Mouse (Mus musculus) neural tube, embryonic 11.5 days (tissue): ENCODE measurements at regions not wholly inside any gene's neighbourhood (a gene's known extent, or its start where the extent isn't known, plus 50 kb on each side); places are given as distances from the start of the nearest gene placed in this dataset.

Source experiments
- ATAC-seq: fragments of 200-750 bp; cut with Nextera tagmentation; 2 replicates; pipeline ENCODE4 v1.8.0; 2017; ENCODE audit warnings: moderate number of reproducible peaks, mild to moderate bottlenecking, moderate TSS enrichment, moderate library complexity; ENCODE audit not compliant: insufficient read depth, low FRiP score, low TSS enrichment
- DNase-seq: peaks from one replicate; pipeline ENCODE4 v3.0.0-alpha.2; 2015; ENCODE audit warnings: low spot score
- H3K27ac ChIP-seq: fragments of 300-500 bp; sonication (generic); 2 replicates; pipeline ENCODE4 v1.5.1; 2014; ENCODE audit warnings: low read depth, mild to moderate bottlenecking, low read length
- H3K27me3 ChIP-seq: fragments of 300-500 bp; sonication (generic); 2 replicates; pipeline ENCODE4 v1.6.1; 2014; ENCODE audit warnings: mild to moderate bottlenecking, low read length, mixed read lengths; ENCODE audit not compliant: control insufficient read depth, insufficient read depth
- H3K36me3 ChIP-seq: fragments of 300-500 bp; sonication (generic); 2 replicates; pipeline ENCODE4 v1.6.1; 2014; ENCODE audit warnings: mild to moderate bottlenecking, low read length, moderate library complexity, mixed read lengths; ENCODE audit not compliant: control insufficient read depth, insufficient read depth
- H3K4me1 ChIP-seq: fragments of 300-500 bp; sonication (generic); 2 replicates; pipeline ENCODE4 v1.6.1; 2014; ENCODE audit warnings: low read length, mixed read lengths; ENCODE audit not compliant: control insufficient read depth, insufficient read depth
- H3K4me2 ChIP-seq: fragments of 300-500 bp; sonication (generic); 2 replicates; pipeline ENCODE4 v1.6.1; 2014; ENCODE audit warnings: low read depth, mild to moderate bottlenecking, moderate library complexity
- H3K4me3 ChIP-seq: fragments of 300-500 bp; sonication (generic); 2 replicates; pipeline ENCODE4 v1.5.1; 2014; ENCODE audit warnings: low read depth, low read length
- H3K9ac ChIP-seq: fragments of 300-500 bp; sonication (generic); 2 replicates; pipeline ENCODE4 v1.6.1; 2014; ENCODE audit warnings: mild to moderate bottlenecking, low read length
- H3K9me3 ChIP-seq: fragments of 300-500 bp; sonication (generic); 2 replicates; pipeline ENCODE4 v1.6.1; 2016; ENCODE audit warnings: low read length; ENCODE audit not compliant: control insufficient read depth
- WGBS: fragments of 180-500 bp; shearing (Covaris S2); extraction: QIAGEN DNeasy Blood & Tissue Kit; methylation state at CpG from one replicate; pipeline ENCODE4 v1.1.7; 2014; 5-methylcytosine and 5-hydroxymethylcytosine counted together

DNA sequence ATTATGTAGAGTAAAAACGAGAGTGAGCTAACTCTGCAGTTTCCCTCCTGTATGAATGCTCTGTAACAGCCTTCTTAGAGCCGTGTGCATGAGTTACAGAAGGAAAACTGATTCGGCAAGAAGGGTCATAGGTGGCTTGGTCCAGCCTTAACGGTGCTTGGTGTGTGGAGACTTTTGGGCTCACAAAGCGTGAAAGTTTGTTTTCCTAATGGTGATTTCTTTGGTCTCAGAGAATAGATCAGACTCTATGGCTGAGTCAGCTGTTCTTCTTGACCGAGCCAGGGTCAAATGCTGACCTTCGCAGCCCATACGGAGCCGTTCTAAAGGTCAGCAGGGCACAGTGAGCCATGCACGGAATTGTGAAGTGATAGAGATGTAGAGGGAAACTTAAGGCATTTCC is 294.1 kb upstream of the Mon1b start:
- DNase-seq: no peak
- Histone ChIP-seq H3K4me3 (no peak overlapping the region), H3K9me3 (no peaks in the 10 kb centered on the region), H3K27me3 (no peaks in the 10 kb centered on the region), H3K9ac (no peak overlapping the region), H3K4me1 (no peaks in the 10 kb centered on the region), H3K27ac (no peak overlapping the region), H3K36me3 (no peaks in the 10 kb centered on the region), H3K4me2 (no peak overlapping the region)
- no peak for ATAC-seq
- WGBS: 41% methylated on average over 10 of the region's 10 CpGs

- DNase-seq: no peak
- Histone ChIP-seq H3K36me3 (no peaks in the 10 kb centered on the region), H3K27me3 (no peaks in the 10 kb centered on the region), H3K4me3 (no peak overlapping the region), H3K9ac (no peak overlapping the region), H3K4me1 (no peaks in the 10 kb centered on the region), H3K4me2 (no peak overlapping the region), H3K9me3 (no peaks in the 10 kb centered on the region), H3K27ac (no peak overlapping the region)
- WGBS: 58% methylated on average over 7 of the region's 7 CpGs
- ATAC-seq: no peak
Measured at GRCm38 (mm10) chr8:113361900-113362299, 273.5 kb upstream of the Mon1b start.

- Histone ChIP-seq H3K9me3 (no peaks in the 10 kb centered on the region), H3K4me1 (no peaks in the 10 kb centered on the region), H3K36me3 (no peaks in the 10 kb centered on the region), H3K4me2 (no peak overlapping the region), H3K4me3 (no peak overlapping the region), H3K9ac (no peak overlapping the region), H3K27ac (no peak overlapping the region), H3K27me3 (no peaks in the 10 kb centered on the region)
- DNase-seq: no peak
- ATAC-seq: no peak
- 87% methylated on average over 6 of the region's 13 CpGs for WGBS
Measured at GRCm38 (mm10) chr8:113364181-113364580, 271.2 kb upstream of the Mon1b start.

- no peak for DNase-seq
- no peak overlapping the region for H3K27ac ChIP-seq
- ATAC-seq: no peak
Measured at GRCm38 (mm10) chr8:113383517-113383916, 251.9 kb upstream of the Mon1b start.

DNA sequence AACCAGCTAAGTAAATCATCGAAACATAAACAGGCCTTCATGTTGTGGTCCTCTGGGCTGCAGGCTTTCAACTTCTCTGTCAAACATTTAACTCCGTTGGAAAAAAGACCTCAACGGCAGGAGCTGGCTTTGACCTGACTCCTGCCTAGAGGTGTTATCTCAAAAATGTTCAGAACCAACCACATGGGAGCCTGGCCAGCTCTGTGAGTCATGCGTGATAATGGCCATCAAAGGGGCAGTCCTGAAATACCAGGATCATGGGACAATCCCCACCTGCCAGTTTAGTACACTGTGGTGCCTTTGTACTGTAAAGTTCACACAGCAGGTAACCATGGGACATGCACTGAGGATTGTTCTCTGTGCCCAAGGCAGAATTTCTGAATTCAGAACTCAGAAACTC is 251.4 kb upstream of the Mon1b start:
- H3K36me3 ChIP-seq: no peaks in the 10 kb centered on the region
- H3K4me3 ChIP-seq: no peak overlapping the region
- H3K4me1 ChIP-seq: no peaks in the 10 kb centered on the region
- no peaks in the 10 kb centered on the region for H3K27me3 ChIP-seq
- 73% methylated on average over 4 of the region's 4 CpGs for WGBS
- no peak overlapping the region for H3K27ac ChIP-seq
- no peaks in the 10 kb centered on the region for H3K9me3 ChIP-seq
- H3K4me2 ChIP-seq: no peak overlapping the region
- no peak overlapping the region for H3K9ac ChIP-seq
- ATAC-seq (no peak), DNase-seq (no peak)

More at GRCm38 (mm10) chr8:113383517-113383916, 251.9 kb upstream of the Mon1b start:
- H3K4me2 ChIP-seq: no peak overlapping the region
- no peak overlapping the region for H3K4me3 ChIP-seq
- H3K36me3 ChIP-seq: no peaks in the 10 kb centered on the region
- no peaks in the 10 kb centered on the region for H3K4me1 ChIP-seq
- 51% methylated on average over 3 of the region's 3 CpGs for WGBS
- H3K9ac ChIP-seq: no peak overlapping the region
- H3K27me3 ChIP-seq: no peaks in the 10 kb centered on the region
- H3K9me3 ChIP-seq: no peaks in the 10 kb centered on the region

- Histone ChIP-seq H3K27me3 (no peaks in the 10 kb centered on the region), H3K4me3 (no peak overlapping the region), H3K36me3 (no peaks in the 10 kb centered on the region), H3K4me1 (no peaks in the 10 kb centered on the region), H3K9ac (no peak overlapping the region), H3K27ac (no peak overlapping the region), H3K9me3 (no peaks in the 10 kb centered on the region), H3K4me2 (no peak overlapping the region)
- 62% methylated on average over 2 of the region's 2 CpGs for WGBS
- ATAC-seq (no peak), DNase-seq (no peak)
Measured at GRCm38 (mm10) chr8:113389504-113389903, 245.9 kb upstream of the Mon1b start.

DNA sequence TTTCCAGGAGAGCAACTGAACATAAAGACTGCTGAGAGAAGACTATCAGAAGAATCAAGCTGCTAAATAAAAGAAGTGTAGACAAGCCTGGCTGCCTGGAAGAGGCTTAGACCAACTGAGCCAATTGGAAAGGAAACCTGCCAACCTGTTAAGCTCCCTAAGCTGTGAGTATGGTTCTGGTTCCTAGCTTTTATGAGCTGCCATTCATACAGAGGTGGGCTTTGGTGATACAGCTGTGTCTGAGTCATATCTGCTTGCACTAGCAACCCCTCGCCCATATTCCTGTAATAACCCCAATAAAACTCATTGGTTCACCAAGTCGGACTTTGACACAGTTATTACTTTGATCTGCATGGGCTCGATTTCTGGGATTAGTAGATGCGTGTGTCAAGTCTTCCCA is 245.3 kb upstream of the Mon1b start:
- ATAC-seq (no peak), DNase-seq (no peak)
- no peak overlapping the region for H3K9ac ChIP-seq
- 88% methylated on average over 4 of the region's 4 CpGs for WGBS
- no peak overlapping the region for H3K4me2 ChIP-seq
- no peaks in the 10 kb centered on the region for H3K9me3 ChIP-seq
- no peaks in the 10 kb centered on the region for H3K4me1 ChIP-seq
- no peak overlapping the region for H3K4me3 ChIP-seq
- no peaks in the 10 kb centered on the region for H3K27me3 ChIP-seq
- H3K27ac ChIP-seq: no peak overlapping the region
- H3K36me3 ChIP-seq: no peaks in the 10 kb centered on the region

DNA sequence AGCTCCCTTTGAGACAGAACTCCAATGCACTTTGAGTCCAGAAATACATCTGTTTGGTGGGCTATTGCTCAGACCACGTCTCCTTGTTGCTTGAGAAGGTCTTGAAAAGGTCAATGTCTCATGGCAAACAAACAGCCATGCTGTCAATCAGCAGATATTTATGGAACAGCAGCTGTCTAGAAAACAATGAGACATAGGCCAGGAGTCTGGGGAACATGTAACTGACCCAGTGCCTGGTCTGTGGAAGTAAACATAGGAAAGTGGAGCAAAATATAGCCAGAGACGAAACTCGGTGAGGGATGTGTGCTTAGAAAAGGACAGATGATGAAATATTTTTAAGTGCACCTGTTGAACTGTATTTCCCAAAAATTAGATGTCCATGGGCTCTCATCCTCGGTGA is 241.1 kb upstream of the Mon1b start:
- no peak overlapping the region for H3K9ac ChIP-seq
- ATAC-seq (no peak), DNase-seq (no peak)
- H3K36me3 ChIP-seq: no peaks in the 10 kb centered on the region
- H3K4me2 ChIP-seq: no peak overlapping the region
- WGBS: 61% methylated on average over 4 of the region's 4 CpGs
- H3K9me3 ChIP-seq: no peaks in the 10 kb centered on the region
- no peak overlapping the region for H3K27ac ChIP-seq
- H3K4me1 ChIP-seq: no peaks in the 10 kb centered on the region
- no peaks in the 10 kb centered on the region for H3K27me3 ChIP-seq
- H3K4me3 ChIP-seq: no peak overlapping the region

DNA sequence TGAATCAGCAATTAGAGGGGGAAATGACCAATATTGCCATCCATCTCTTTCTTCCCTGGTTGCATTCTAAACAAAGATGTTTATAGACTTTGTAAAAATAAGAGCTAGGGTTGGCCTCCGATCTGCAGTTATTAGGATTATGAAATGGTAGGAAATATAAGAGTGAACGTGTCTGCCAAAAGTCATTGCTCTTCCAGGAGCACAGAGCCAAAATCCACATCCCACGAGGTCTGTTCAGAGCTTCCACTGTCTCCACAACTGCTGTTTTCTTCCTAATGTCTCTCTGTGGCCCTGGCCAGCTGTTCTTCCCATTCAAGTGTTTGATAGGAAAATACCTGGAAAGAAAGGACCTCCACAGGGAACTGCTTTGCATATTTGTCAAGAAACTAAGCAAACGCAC is 230.2 kb upstream of the Mon1b start:
- Histone ChIP-seq H3K9ac (no peak overlapping the region), H3K27ac (no peak overlapping the region), H3K4me1 (no peaks in the 10 kb centered on the region), H3K4me2 (no peak overlapping the region), H3K9me3 (no peaks in the 10 kb centered on the region), H3K27me3 (no peaks in the 10 kb centered on the region), H3K36me3 (no peaks in the 10 kb centered on the region), H3K4me3 (no peak overlapping the region)
- DNase-seq (no peak), ATAC-seq (no peak)
- 61% methylated on average over 4 of the region's 4 CpGs for WGBS
